Mouse (Mus musculus): ENCODE data around the gene Ahctf1.

DNA sequence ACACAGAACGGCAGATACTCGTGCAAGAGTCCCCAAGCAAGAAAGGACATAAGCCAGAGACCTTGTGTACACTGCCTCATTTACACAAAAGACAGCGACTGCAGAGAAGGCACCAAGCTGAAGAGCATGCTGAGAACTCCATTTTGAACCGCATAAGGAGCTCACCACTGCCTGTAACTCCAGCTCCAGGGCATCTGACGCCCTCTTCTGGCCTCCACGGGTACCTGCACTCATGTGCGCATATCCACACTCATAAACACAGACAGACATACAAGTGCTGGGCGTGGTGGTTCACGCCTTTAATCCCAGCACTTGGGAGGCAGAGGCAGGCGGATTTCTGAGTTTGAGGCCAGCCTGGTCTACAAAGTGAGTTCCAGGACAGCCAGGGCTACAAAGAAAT is 74.8 kb downstream of the Ahctf1 start:
- TF ChIP-seq CTCF (IDR thresholded peaks at IDR 0.05; ENCODE audit: insufficient read depth, low read length) (no peak), POLR2A (IDR thresholded peaks at IDR 0.05; ENCODE audit: borderline replicate concordance, extremely low read depth, low read depth, low read length) (no peak)

All from lung, adult 2 months (tissue).